Mouse (Mus musculus): ENCODE results near the gene Ptcd2. TPM values are rescaled to one million over a fixed set of nuclear protein-coding genes. Genes with fewer than 3 reads are reported as not detected.

Ptcd2 gene
- 71.1 TPM for polyA plus RNA-seq (2014; fragmentation: Illumina TruSeq; extraction: RNeasy Lipid Tissue Mini Kit (QIAGEN cat#74804); ENCODE audit: low read depth, low replicate concordance)

GRCm38 (mm10) chr13:99344599-99345575 is at the start of gene Ptcd2, which contains the start of gene Mrps27:
TSS of gene Ptcd2 (minus strand) at chr13:99344705.
TSS of gene Mrps27 (plus strand) at chr13:99344786.

Other genes starting within 250 kb of the Ptcd2 start
- 3.8 TPM for gene Zfp366, start 159.9 kb downstream of the Ptcd2 start, polyA plus RNA-seq (2014; fragmentation: Illumina TruSeq; extraction: RNeasy Lipid Tissue Mini Kit (QIAGEN cat#74804); ENCODE audit: low read depth, low replicate concordance)
- gene Mrps27, start 81 bp upstream of the Ptcd2 start, polyA plus RNA-seq (2014; fragmentation: Illumina TruSeq; extraction: RNeasy Lipid Tissue Mini Kit (QIAGEN cat#74804); ENCODE audit: low read depth, low replicate concordance) = 42.5 TPM
- gene Map1b, start 171.8 kb upstream of the Ptcd2 start, polyA plus RNA-seq (2014; fragmentation: Illumina TruSeq; extraction: RNeasy Lipid Tissue Mini Kit (QIAGEN cat#74804); ENCODE audit: low read depth, low replicate concordance) = 2.7 TPM